Mouse (Mus musculus) midbrain, embryonic 14.5 days (tissue): ENCODE data around the gene Usp16. TPM values are rescaled to one million over a fixed set of nuclear protein-coding genes. Genes with fewer than 3 reads are reported as not detected.
A peak's percentile ranks its signal among the peaks of the same experiment; 100 is the strongest.

Source experiments
- ATAC-seq: fragments of 200-750 bp; cut with Nextera tagmentation; 2 replicates; pipeline ENCODE4 v1.8.0; 2017; ENCODE audit warnings: moderate number of reproducible peaks, moderate library complexity; ENCODE audit not compliant: low FRiP score, low TSS enrichment
- DNase-seq: peaks from one replicate; pipeline ENCODE4 v3.0.0-alpha.2; 2015
- H3K27ac ChIP-seq: fragments of 300-500 bp; sonication (generic); replicated peaks from 2 replicates; pipeline ENCODE4 v1.5.1; 2014; ENCODE audit warnings: mild to moderate bottlenecking, low read depth, low read length, moderate library complexity
- H3K27me3 ChIP-seq: fragments of 300-500 bp; sonication (generic); 2 replicates; pipeline ENCODE4 v1.6.1; 2014; ENCODE audit warnings: low read length, control low read depth, mixed read lengths; ENCODE audit not compliant: control insufficient read depth, insufficient read depth
- H3K36me3 ChIP-seq: fragments of 300-500 bp; sonication (generic); 2 replicates; pipeline ENCODE4 v1.6.1; 2014; ENCODE audit warnings: low read length, control low read depth; ENCODE audit not compliant: control insufficient read depth, insufficient read depth
- H3K4me1 ChIP-seq: fragments of 300-500 bp; sonication (generic); 2 replicates; pipeline ENCODE4 v1.6.1; 2014; ENCODE audit warnings: mild to moderate bottlenecking, antibody characterized with exemption, low read length, control low read depth; ENCODE audit not compliant: control insufficient read depth, insufficient read depth
- H3K4me2 ChIP-seq: fragments of 300-500 bp; sonication (generic); 2 replicates; pipeline ENCODE4 v1.6.1; 2014; ENCODE audit warnings: mild to moderate bottlenecking, low read length, moderate library complexity
- H3K4me3 ChIP-seq: fragments of 300-500 bp; sonication (generic); replicated peaks from 2 replicates; pipeline ENCODE4 v1.5.1; 2014; ENCODE audit warnings: low read depth, low read length
- H3K9ac ChIP-seq: fragments of 300-500 bp; sonication (generic); replicated peaks from 2 replicates; pipeline ENCODE4 v1.6.1; 2014; ENCODE audit warnings: mild to moderate bottlenecking, low read length, moderate library complexity
- H3K9me3 ChIP-seq: fragments of 300-500 bp; sonication (generic); 2 replicates; pipeline ENCODE4 v1.6.1; 2016; ENCODE audit warnings: low read length, control low read depth, mixed read lengths; ENCODE audit not compliant: control insufficient read depth
- WGBS: fragments of 180-500 bp; shearing (Covaris S2); extraction: QIAGEN DNeasy Blood & Tissue Kit; methylation state at CpG from one replicate; pipeline ENCODE4 v1.1.7; 2014; 5-methylcytosine and 5-hydroxymethylcytosine counted together
- polyA plus RNA-seq: library from polyadenylated mRNA; unstranded; fragments of >200 nt; fragmentation: Nextera tagmentation; extraction: Ambion mirVana; gene quantifications from 2 replicates; pipeline ENCODE4 v1.2.1, GENCODE M21; 2014

The Usp16 gene
- polyA plus RNA-seq, 1 experiment from 2014 or later, result 50.2 TPM

GRCm38 (mm10) chr16:87495716-87496447, 41.4 kb downstream of the Usp16 start, which contains the start of gene Cct8:
Gene Cct8 (minus strand): TSS chr16:87495873.
- Histone ChIP-seq H3K9me3 (no peaks in the 10 kb centered on the region), H3K9ac (peak within 1 kb of the TSS; percentile 96), H3K27ac (peak within 1 kb of the TSS; percentile 88), H3K27me3 (no peaks in the 10 kb centered on the region), H3K4me3 (peak within 1 kb of the TSS; percentile 73), H3K36me3 (peaks cover 29% of the 10 kb centered on the region), H3K4me2 (peak within 1 kb of the TSS; percentile 82), H3K4me1 (peaks cover 15% of the 10 kb centered on the region)
- peak; percentile 99 for DNase-seq
- peak; percentile 97 for ATAC-seq
- 1% methylated on average over 48 of the region's 48 CpGs for WGBS

- DNase-seq, result no peak
- Histone ChIP-seq H3K9ac (no peak overlapping the region), H3K27ac (no peak overlapping the region), H3K4me2 (peak overlapping the region; percentile 82), H3K36me3 (peaks cover 20% of the 10 kb centered on the region), H3K4me3 (peak overlapping the region; percentile 73; the same call in 1 of the 2 replicates), H3K9me3 (no peaks in the 10 kb centered on the region), H3K4me1 (peaks cover 15% of the 10 kb centered on the region), H3K27me3 (no peaks in the 10 kb centered on the region)
- no peak for ATAC-seq
- WGBS, result 90% methylated on average over 2 of the region's 2 CpGs
Observed at GRCm38 (mm10) chr16:87496728-87497127, 42.2 kb downstream of the Usp16 start.

- ATAC-seq (no peak), DNase-seq (no peak)
- Histone ChIP-seq H3K27ac (no peak overlapping the region), H3K27me3 (no peaks in the 10 kb centered on the region), H3K9ac (no peak overlapping the region), H3K9me3 (no peaks in the 10 kb centered on the region), H3K36me3 (peaks cover 16% of the 10 kb centered on the region), H3K4me2 (no peak overlapping the region), H3K4me3 (no peak overlapping the region), H3K4me1 (peaks cover 15% of the 10 kb centered on the region)
- WGBS, result 91% methylated on average over 6 of the region's 6 CpGs
Observed at GRCm38 (mm10) chr16:87497171-87497570, 42.7 kb downstream of the Usp16 start.

- no peak overlapping the region for H3K27ac ChIP-seq
- WGBS, result 69% methylated on average over 6 of the region's 6 CpGs
- ATAC-seq (no peak), DNase-seq (no peak)
- no peak overlapping the region for H3K9ac ChIP-seq
- H3K4me2 ChIP-seq, result no peak overlapping the region
- no peaks in the 10 kb centered on the region for H3K9me3 ChIP-seq
- H3K36me3 ChIP-seq, result no peaks in the 10 kb centered on the region
- peaks cover 8% of the 10 kb centered on the region for H3K4me1 ChIP-seq
- no peaks in the 10 kb centered on the region for H3K27me3 ChIP-seq
- H3K4me3 ChIP-seq, result no peak overlapping the region
Observed at GRCm38 (mm10) chr16:87499556-87499955, 45.1 kb downstream of the Usp16 start.

- no peaks in the 10 kb centered on the region for H3K9me3 ChIP-seq
- no peaks in the 10 kb centered on the region for H3K27me3 ChIP-seq
- H3K36me3 ChIP-seq, result no peaks in the 10 kb centered on the region
- H3K4me3 ChIP-seq, result no peak overlapping the region
- 70% methylated on average over 13 of the region's 13 CpGs for WGBS
- H3K27ac ChIP-seq, result no peak overlapping the region
- DNase-seq, result no peak
- peaks cover 4% of the 10 kb centered on the region; the same call in 1 of the 2 replicates for H3K4me1 ChIP-seq
- H3K4me2 ChIP-seq, result no peak overlapping the region
- no peak overlapping the region for H3K9ac ChIP-seq
- no peak for ATAC-seq
Observed at GRCm38 (mm10) chr16:87501304-87502078, 47.0 kb downstream of the Usp16 start.

GRCm38 (mm10) chr16:87511706-87512105, 57.2 kb downstream of the Usp16 start:
- Histone ChIP-seq H3K9ac (no peak overlapping the region), H3K27me3 (no peaks in the 10 kb centered on the region), H3K27ac (no peak overlapping the region), H3K4me2 (no peak overlapping the region), H3K9me3 (no peaks in the 10 kb centered on the region), H3K4me1 (0 out of 2 replicates have a peak, but pooled peaks cover 2% of the 10 kb centered on the region), H3K36me3 (no peaks in the 10 kb centered on the region), H3K4me3 (no peak overlapping the region)
- DNase-seq, result no peak
- ATAC-seq, result no peak
- 67% methylated on average over 5 of the region's 5 CpGs for WGBS

GRCm38 (mm10) chr16:87512331-87512730, 57.8 kb downstream of the Usp16 start:
- ATAC-seq (no peak), DNase-seq (no peak)
- no peak overlapping the region for H3K4me3 ChIP-seq
- no peaks in the 10 kb centered on the region for H3K36me3 ChIP-seq
- H3K27me3 ChIP-seq, result no peaks in the 10 kb centered on the region
- no peak overlapping the region for H3K27ac ChIP-seq
- no peak overlapping the region for H3K4me2 ChIP-seq
- no peak overlapping the region for H3K9ac ChIP-seq
- WGBS, result 96% methylated on average over 14 of the region's 14 CpGs
- 0 out of 2 replicates have a peak, but pooled peaks cover 2% of the 10 kb centered on the region for H3K4me1 ChIP-seq
- no peaks in the 10 kb centered on the region for H3K9me3 ChIP-seq

- Histone ChIP-seq H3K36me3 (no peaks in the 10 kb centered on the region), H3K4me3 (no peak overlapping the region), H3K4me1 (no peaks in the 10 kb centered on the region), H3K27ac (no peak overlapping the region), H3K9ac (no peak overlapping the region), H3K4me2 (no peak overlapping the region), H3K27me3 (no peaks in the 10 kb centered on the region), H3K9me3 (no peaks in the 10 kb centered on the region)
- 88% methylated on average over 5 of the region's 5 CpGs for WGBS
- DNase-seq, result no peak
- ATAC-seq, result no peak
Observed at GRCm38 (mm10) chr16:87524228-87524627, 69.7 kb downstream of the Usp16 start.
